Mouse (Mus musculus): ENCODE data around the gene Zfc3h1.
A peak's percentile ranks its signal among the peaks of the same experiment; 100 is the strongest.

Zfc3h1 gene

DNA sequence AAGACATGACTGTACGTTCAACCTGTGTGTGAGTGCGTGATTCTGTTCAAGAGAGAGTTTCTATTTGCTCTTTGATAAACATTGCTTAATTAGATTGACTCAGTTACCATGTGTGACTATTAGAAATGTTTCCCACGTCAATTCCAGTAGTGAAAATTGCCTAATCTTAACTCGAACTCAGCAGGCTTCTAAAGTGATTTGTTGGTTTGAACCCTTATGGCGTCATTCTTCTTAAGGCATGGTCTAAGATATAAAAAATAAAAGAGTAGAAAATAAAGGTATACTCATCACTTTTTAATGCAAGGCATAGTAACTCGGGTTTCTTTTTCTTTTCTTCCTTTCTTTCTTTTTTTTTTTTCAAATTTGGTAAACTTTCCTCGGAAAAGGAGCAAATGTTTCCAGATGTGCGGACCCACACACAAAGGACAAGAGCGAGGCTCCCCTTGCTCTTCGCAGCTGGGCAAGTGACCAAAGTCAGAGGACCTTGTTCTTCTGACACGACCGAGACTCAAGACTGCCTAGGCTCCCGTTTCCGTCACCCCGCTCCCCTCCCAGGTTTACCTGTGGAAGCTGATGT, 1.0 kb upstream of the Zfc3h1 start:
- no peak for DNase-seq (ENCODE audit: low read depth, low spot score)

DNA sequence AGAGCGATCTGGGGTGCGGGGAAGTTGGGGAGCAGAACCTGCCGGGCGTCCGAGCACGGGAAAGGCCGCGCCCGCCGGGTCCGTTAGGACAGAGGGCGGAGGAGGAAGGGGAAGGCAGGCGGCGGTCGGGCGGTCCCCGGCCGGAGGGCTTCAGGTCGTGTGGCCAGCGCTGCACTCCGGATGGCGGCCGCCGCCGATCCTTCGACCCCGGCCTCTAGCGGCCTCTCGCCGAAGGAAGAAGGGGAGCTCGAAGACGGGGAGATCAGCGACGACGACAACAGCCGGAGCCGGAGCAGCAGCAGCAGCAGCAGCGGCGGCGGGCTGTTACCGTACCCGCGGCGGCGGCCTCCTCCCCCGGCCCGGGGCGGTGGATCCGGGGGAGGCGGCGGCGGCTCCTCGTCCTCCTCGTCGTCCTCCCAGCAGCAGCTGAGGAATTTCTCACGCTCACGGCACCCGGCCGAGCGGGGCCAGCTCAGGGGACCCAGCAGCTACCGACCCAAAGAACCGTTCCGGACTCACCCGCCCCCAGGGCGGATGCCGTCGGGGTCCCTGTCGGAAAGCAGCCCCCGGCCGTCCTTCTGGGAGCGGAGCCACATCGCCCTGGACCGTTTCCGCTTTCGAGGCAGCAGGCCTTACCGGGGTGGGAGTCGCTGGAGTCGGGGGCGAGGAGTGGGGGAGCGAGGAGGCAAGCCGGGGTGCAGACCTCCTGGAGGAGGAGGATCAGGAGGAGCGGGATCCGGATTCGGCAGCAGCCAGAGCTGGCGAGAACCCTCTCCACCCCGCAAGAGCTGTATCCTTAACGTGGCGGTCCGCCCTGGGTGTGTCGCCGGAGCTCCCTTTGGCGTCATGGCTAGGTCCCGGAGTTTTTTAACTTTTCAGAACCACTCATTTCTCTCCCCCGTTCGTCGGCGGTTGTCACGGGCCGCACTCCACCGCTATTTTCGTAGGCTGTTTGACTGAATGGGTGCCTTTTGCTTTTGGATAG, 551 bp downstream of the Zfc3h1 start:
- no peak for DNase-seq (ENCODE audit: low read depth, low spot score)

DNA sequence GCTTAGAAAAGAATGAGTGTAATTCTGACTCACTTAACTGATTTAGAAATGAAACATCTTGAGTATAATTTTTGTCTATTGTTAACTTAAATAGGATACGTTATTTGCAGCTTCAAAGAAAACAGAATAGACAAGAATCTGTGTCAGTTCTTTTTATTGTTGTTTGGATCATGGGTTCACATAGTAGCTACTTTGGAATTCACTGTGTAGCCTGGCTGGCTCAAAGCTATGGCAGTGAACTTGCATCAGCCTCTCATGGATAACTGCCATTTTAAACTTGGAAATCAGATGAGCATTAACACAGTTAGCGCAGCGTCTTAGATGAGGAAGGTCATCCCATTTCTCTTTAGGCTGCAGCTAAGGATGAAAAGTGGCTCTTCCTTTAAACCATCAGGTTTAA, 3.1 kb downstream of the Zfc3h1 start:
- no peak for DNase-seq (ENCODE audit: low read depth, low spot score)

DNA sequence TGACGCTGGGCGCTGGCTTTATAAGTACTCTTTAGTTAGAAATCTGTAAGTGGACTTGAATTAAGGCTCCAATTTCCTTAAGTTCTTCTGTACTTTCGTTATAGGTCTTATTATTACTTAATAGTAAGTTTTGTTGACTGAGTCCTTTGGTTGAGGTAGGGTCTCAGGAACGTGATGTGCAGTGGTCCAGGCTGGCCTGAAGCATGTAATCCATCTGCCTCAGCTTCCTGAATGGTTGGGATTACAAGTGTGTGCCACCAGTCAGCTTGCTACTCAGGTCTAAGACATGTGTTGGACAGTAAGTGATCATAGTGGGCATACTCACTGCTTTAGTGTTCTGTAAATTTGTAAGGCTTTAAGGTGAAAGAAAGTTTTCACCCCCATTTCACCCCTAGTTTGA, 6.3 kb downstream of the Zfc3h1 start:
- no peak for DNase-seq (ENCODE audit: low read depth, low spot score)

DNA sequence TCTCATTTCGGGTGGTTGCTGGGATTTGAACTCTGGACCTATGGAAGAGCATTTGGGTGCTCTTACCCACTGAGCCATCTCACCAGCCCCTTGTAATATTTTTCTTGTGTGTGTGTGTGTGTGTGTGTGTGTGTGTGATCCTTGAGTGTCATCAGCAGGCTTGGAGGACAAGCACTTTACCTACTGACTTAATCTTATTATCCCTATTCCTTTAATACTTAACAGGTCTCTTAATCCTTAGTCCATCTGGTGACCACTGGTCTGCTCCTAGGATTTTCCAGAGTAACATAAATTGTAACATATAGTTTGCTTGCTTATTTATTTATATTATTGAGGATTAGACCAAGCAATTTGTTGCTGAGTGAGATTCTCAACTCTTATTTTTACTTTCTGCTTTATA, 7.1 kb downstream of the Zfc3h1 start:
- DNase-seq (ENCODE audit: low read depth, low spot score) = no peak

DNA sequence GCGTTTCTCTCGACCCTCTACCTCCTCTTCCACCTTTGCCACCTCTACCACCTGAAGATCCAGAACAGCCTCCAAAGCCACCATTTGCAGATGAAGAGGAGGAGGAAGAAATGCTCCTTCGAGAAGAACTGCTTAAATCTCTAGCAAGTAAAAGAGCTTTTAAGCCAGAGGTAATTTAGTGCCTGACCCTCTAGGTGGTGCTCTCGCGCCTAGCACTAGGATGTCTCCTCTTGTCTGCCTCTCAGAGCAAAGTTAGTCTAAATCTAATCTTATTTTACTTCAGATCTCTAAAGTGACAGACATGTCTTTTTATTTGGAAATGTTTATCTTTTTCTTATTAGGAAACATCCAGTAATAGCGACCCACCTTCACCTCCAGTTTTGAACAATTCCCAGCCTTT, 21.6 kb downstream of the Zfc3h1 start:
- peak; percentile 46 for DNase-seq (ENCODE audit: low read depth, low spot score)

DNA sequence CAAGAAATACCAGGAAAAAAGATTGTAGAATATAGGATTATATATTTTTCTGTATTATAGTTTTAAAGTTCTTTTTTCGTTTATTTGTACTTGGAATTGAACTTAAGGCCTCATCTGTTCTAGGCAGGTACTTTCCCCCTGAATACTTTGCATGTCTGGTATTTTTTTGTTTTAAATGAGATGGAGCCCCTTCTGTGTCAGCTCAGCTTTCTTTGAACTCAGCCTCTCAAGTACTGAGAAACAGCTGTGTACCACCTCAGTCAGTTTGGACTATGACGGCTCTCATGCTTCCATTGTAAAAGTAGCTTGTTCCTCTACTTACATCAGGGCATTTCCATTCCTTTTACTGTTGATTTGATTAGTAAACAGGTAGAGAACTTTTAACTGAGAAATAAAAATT, 28.7 kb downstream of the Zfc3h1 start:
- DNase-seq (ENCODE audit: low read depth, low spot score) = no peak

DNA sequence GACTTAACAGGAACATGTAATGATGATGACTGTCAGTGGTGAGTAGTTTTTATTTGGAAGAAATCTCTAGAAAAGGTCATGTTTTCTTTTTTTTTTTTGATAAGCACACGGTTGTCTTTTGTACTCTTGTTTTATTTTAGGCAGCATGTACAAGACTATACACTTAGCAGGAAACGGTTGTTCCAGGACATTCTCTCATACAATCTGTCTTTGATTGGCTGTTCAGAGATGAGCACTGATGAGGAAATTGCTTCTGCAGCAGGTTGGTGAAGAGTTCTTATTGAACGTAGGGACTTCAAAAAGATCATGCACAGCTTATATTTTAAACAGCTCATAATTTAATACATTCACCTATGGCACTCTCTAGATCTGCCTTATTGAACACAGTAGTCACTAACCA, 29.3 kb downstream of the Zfc3h1 start:
- DNase-seq (ENCODE audit: low read depth, low spot score) = no peak

DNA sequence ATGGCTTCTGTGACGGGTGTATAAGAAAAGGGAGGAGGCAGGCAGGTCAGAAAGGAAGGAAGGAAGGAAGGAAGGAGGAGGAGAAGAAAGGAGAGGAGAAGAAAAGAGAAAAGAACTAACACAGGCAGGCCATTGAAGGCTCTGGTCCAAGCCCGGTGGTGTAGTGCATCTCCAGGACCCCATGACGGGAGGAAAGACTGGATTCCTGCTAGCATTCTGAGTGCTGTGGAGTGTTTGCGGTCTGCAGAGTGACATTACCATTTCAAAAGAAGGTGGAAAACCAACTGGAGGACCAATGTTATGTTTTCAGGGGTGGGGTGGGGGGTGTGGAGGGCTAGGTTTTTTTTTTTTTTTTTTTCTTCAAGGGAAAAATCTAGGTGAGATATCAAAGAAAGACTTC, 37.2 kb downstream of the Zfc3h1 start:
- no peak for DNase-seq (ENCODE audit: low read depth, low spot score)

DNA sequence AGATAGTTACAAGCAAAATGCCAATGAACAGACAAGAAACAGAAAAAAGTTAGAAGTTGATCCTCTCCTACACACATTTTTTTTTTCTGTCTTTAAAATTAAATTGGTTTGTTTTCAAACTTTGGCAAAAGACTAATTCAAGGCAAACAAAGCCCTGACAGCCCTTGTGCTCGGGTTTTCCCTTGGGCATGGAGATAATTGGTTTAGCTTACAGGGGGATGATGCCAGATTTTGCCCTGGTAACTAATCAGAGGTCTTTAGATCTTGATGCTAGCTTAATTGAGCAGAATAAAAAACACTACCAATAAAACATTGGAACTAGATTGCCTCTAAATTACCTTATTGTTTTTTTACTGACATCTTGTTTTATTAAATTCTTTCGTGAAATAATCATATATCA, 40.6 kb downstream of the Zfc3h1 start:
- DNase-seq (ENCODE audit: low read depth, low spot score) = no peak

DNA sequence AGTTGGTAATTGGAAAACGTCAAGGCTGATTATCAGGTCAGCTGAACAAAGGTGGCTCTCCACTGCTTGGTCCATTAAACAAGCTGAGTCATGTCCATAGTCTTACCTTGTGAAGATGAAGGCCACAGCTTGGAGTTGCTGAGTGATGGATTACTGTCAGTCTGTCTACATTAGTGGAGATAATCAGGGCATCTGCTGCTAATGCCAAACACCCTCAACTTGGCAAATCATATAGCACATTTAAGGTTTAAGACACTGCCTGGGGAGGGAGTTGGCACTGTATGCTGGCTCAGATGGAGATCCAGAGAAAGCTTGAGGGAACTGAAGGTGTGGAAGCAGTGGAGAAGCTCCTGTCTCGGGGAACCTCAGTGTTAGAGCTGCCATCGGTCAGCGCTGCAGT, 52.5 kb downstream of the Zfc3h1 start:
- DNase-seq (ENCODE audit: low read depth, low spot score) = no peak

DNA sequence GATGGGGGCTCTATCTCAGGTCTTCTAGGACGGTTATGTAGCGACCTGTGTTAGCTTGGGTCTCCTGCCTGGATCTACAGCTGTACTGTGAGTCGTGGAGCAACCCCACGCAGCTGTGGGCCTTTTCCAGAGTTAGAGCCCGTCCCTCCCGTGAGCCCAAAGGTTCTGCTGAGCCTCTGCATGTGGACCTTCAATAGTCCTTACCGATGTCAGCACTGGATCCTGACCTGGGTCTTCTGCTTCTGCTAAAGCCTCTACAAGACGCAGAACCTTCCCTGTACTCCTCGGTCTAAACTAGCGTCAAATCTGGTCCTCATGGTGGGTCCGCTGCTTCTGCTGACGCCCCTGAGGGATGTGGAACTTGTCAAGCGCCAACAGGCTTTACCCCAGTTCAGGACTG, 63.9 kb downstream of the Zfc3h1 start:
- no peak for DNase-seq (ENCODE audit: low read depth, low spot score)

DNA sequence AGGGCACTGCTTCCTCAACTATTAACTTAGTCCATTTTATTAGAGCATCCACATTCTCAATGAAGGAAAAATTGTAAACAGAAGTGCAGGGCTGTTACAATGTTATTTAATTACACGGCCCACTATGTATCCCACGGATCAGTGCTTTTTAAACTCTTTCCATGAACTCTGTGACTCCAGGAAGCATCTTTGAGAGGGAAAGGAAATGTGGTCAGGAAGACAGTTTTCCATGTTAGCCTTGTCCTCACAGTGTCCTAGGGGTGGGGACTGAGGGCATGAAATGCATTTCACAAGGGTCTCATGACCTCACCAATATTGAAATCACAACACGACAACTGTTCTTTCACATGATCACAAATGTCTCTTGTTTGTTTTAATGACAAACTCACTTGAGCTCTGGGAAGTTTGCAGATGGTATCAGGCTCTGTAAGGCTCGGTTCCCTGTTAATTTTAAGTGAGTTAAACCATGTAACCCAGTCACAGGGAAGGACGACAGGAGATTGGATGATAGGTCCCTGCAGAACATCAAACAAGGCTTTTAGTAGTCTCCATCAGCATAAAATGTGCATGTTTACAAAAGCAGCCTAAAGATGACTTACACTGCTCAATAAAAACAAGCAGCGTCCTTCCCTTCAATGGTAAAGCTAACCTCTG, 72.7 kb downstream of the Zfc3h1 start:
- DNase-seq (ENCODE audit: low read depth, low spot score) = no peak

DNA sequence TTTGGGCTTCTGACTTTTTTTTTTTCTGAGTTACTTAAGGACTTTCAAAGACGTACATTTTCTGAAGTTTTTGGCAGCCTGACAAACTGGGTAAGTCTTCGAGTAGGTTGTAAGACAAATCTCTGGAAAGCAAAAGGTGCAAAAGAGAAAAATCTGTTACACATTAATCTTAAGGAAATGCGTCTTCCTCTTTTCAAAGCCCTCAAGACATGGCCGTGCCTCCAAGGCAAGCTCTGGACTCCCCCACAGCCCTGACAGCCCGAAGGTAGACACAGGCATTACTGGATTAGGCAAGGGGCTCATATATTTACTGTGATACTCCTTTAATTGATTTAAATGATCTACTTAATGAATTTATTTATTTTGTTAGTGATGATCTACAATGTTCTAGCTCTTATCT, 77.9 kb downstream of the Zfc3h1 start:
- no peak for DNase-seq (ENCODE audit: low read depth, low spot score)

DNA sequence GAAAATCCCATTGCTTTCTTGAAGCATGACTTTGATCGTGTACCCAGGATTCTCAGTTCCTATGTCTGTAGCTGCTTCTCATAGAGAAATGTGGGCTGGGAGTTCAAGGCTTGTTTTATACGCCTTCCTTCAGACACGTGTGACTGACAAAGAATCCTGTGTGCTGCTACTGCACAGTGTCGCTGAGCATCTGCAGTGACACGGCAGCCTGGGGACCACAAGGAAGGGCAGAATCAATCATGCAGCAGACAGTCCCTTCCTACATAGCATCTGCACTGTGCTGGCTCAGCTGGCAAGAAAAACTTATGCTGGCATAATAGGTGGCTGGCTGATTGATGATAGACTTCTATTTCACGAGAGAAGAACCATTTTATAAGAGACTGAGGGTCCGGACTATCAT, 80.3 kb downstream of the Zfc3h1 start:
- no peak for DNase-seq (ENCODE audit: low read depth, low spot score)

DNA sequence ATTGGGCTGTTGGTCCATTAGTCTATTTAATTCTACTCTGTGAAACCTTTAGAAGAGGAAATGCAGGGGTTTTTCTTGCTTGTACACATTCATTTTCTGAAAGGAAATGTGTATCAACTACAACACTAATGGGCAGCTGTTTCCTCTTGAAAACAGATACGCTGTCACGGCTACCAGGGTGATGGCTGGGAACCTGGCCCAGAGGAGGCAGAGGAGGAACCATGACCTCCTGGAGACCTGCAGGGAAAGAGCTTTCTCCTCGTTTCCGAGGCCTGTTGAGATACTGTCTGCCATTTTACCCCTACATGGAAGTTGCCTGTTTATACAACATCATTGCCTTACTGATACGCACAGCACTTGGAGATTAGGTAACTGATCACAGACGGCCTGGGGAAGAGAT, 81.0 kb downstream of the Zfc3h1 start:
- DNase-seq (ENCODE audit: low read depth, low spot score) = no peak

DNA sequence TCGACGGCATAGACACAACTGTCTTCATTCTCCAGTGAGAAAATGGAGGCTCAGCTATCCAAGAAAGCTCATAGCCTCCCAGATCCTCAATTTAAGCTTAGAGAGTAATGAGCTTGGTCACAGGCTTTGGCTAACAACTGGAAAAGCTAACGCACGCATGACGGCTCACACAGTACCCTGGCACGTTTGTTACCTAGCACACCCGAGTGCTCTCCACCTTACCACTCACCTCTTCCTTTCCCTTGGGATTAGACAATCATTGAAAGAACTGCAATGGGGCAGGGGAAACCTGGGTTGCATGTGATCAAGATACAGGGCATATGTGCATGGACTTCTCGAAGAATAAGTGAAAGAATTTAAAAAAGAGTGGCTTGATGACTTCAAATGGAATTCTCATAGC, 83.2 kb downstream of the Zfc3h1 start:
- DNase-seq (ENCODE audit: low read depth, low spot score) = no peak

DNA sequence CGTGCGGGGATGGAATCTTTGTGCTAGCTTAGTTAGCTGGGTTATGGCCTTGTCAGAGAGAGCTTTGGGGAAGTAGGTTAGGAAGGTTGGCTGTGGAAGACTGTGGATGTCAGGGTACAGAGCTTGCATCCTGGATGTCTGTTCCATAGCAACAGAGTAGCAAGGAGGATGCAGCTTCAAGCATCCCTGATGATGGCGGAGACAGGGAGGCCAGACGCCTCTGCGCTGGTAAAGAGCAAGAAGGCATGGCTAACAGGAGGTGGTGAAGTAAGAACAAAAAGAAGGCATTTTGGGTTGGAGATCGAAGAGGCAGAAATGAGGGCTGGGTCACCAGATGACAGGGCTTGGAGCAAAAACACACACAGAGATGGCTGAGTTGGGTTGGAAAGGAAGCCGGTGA, 83.9 kb downstream of the Zfc3h1 start:
- DNase-seq (ENCODE audit: low read depth, low spot score) = no peak

DNA sequence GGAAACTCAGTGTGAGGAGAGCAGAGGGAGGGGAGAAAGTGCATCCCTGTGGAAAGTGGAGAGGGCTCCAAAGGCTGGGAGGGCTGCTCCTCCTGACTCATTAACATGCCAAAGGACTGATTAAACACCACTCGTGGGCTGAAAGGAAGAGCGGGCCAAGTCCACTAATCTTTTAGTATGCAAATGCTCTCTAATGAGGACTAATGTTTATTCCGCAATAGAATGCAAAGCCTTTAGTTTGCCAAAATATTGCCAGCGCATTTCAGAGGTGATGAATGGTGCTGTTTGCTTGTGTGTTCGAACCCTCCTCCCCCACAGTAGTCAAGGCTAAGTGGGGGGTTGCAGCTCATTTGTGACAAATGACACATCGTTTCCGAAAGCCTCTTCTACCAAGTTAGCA, 84.3 kb downstream of the Zfc3h1 start:
- DNase-seq (ENCODE audit: low read depth, low spot score) = peak; percentile 20

DNA sequence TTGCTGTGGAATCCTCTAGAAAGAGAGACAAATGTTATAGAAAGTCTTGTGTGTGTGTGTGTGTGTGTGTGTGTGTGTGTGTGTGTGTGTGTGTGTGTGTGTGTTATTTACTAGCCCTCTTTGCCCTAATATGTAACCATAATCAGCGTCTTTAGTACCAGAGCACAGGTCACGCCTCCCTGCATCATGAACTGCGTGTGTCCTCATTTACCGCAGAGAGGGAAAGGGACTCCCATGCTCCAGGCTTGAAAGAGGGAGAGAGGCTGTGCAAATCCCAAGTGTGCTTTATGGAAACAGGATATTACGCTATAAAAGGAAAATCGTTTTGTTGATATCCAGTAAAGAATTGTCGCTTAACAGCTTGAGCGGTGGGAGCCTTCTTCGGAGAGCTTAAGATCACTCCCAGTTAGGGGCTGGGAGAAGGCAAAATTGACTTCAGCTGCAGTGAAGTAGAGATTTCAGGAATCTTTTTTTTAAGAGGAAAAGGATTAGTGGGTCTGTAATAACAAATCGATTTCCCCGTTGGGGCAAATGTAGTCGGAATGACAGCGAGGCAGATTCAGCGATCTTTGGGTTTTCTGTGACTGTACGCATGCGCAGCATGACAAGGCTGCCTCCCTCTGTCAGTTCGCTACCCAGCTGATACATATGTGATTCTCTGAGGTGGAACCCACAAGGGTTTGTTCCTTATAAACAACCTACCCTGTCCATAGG, 86.0 kb downstream of the Zfc3h1 start:
- no peak for DNase-seq (ENCODE audit: low read depth, low spot score)

DNA sequence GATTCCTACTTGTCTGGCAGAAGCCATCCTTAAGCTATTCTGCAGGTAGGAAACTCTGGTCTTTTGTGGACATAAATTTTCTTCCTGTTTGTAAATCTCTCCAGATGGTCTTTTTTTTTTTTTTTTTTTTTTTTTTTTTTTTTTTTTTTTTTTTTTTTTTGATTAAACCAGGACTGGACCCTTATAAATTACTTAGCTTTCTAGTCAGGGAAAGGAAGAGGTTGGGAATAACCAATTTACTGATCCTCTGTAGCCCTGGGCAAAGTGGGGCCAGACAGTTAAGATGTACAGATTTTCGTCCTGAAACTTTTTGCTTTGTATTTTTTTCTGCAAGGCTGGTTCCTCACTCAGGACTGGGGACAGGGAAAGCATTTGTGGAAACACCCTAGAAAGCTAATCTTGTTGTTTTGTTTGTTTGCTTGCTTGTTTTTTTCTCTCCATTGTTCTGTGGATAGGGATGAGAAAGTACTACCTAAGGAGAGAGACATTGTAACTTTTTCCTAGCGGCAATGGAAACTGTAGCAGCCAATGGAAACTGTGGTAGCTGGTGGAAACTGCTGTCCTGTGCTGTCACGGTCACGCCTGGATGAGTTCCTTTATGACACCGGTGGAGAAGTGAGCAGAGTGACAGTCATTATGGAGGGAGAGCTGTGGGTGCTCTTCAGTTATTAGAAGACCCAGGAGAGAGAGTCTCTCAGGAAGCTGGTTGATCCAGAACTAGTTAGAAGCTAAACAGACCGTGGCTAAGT, 88.6 kb downstream of the Zfc3h1 start:
- DNase-seq (ENCODE audit: low read depth, low spot score) = no peak

Data from retina, postnatal 7 days (tissue).